Mouse (Mus musculus): ENCODE results near the gene Pitpna.

- TF ChIP-seq CHD2 (IDR thresholded peaks at IDR 0.05; ENCODE audit: low read depth, low read length) (no peak), ZC3H11A (IDR thresholded peaks at IDR 0.05; ENCODE audit: borderline replicate concordance, low read depth, low read length) (no peak), MAFK (IDR thresholded peaks at IDR 0.05; ENCODE audit: insufficient read depth, low read depth, low read length) (no peak), ZNF384 (IDR thresholded peaks at IDR 0.05; ENCODE audit: low read depth, low read length) (no peak)
These were observed 73.3 kb downstream of the Pitpna start for GRCm38 (mm10) chr11:75660941-75661800.
